Mouse (Mus musculus) intestine, embryonic 14.5 days (tissue): ENCODE results near the gene Col15a1. TPM values are rescaled to one million over a fixed set of nuclear protein-coding genes. Genes with fewer than 3 reads are reported as not detected.

Source experiments
- ATAC-seq: fragments of 200-750 bp; cut with Nextera tagmentation; replicated peaks from 2 replicates; pipeline ENCODE4 v1.8.0; 2017; ENCODE audit warnings: low read depth, moderate number of reproducible peaks, moderate TSS enrichment, moderate library complexity; ENCODE audit not compliant: low FRiP score, low TSS enrichment
- DNase-seq: peaks from one replicate; pipeline ENCODE4 v3.0.0-alpha.2; 2018; ENCODE audit warnings: low spot score
- H3K27ac ChIP-seq: fragments of 300-500 bp; sonication (generic); 2 replicates; pipeline ENCODE4 v1.5.1; 2014; ENCODE audit warnings: low read depth, mild to moderate bottlenecking, control low read depth
- H3K27me3 ChIP-seq: fragments of 300-500 bp; sonication (generic); replicated peaks from 2 replicates; pipeline ENCODE4 v1.6.1; 2014; ENCODE audit warnings: low read length, control low read depth; ENCODE audit not compliant: control insufficient read depth, insufficient read depth
- H3K36me3 ChIP-seq: fragments of 300-500 bp; sonication (generic); 2 replicates; pipeline ENCODE4 v1.6.1; 2014; ENCODE audit warnings: low read length, control low read depth; ENCODE audit not compliant: control insufficient read depth, insufficient read depth
- H3K4me1 ChIP-seq: fragments of 300-500 bp; sonication (generic); replicated peaks from 2 replicates; pipeline ENCODE4 v1.6.1; 2014; ENCODE audit warnings: low read length, control low read depth, mixed read lengths; ENCODE audit not compliant: control insufficient read depth, insufficient read depth
- H3K4me2 ChIP-seq: fragments of 300-500 bp; sonication (generic); 2 replicates; pipeline ENCODE4 v1.6.1; 2014; ENCODE audit warnings: low read length
- H3K4me3 ChIP-seq: fragments of 300-500 bp; sonication (generic); 2 replicates; pipeline ENCODE4 v1.5.1; 2014; ENCODE audit warnings: low read depth, low read length, control low read depth, mixed read lengths
- H3K9ac ChIP-seq: fragments of 300-500 bp; sonication (generic); 2 replicates; pipeline ENCODE4 v1.6.1; 2014; ENCODE audit warnings: mild to moderate bottlenecking, low read length
- H3K9me3 ChIP-seq: fragments of 300-500 bp; sonication (generic); 2 replicates; pipeline ENCODE4 v1.6.1; 2016; ENCODE audit warnings: low read length, control low read depth; ENCODE audit not compliant: control insufficient read depth
- WGBS: fragments of 180-500 bp; shearing (Covaris S2); extraction: QIAGEN DNeasy Blood & Tissue Kit; methylation state at CpG from one replicate; pipeline ENCODE4 v1.1.7; 2014; 5-methylcytosine and 5-hydroxymethylcytosine counted together
- polyA plus RNA-seq: library from polyadenylated mRNA; unstranded; fragments of >200 nt; fragmentation: Nextera tagmentation; extraction: Ambion mirVana; gene quantifications from 2 replicates; pipeline ENCODE4 v1.2.1, GENCODE M21; 2014

The Col15a1 gene
- polyA plus RNA-seq, 1 experiment from 2014 or later = 15.5 TPM

- no peaks in the 10 kb centered on the region for H3K4me1 ChIP-seq
- H3K27ac ChIP-seq = no peak overlapping the region
- no peaks in the 10 kb centered on the region for H3K36me3 ChIP-seq
- H3K4me3 ChIP-seq = no peak overlapping the region
- no peaks in the 10 kb centered on the region for H3K9me3 ChIP-seq
- no peak for DNase-seq
- ATAC-seq = no peak
- no peak overlapping the region for H3K4me2 ChIP-seq
- no peak overlapping the region for H3K9ac ChIP-seq
- no peaks in the 10 kb centered on the region for H3K27me3 ChIP-seq
- 77% methylated on average over 5 of the region's 5 CpGs for WGBS
These were observed 57.6 kb downstream of the Col15a1 start for GRCm38 (mm10) chr4:47265555-47265954.

GRCm38 (mm10) chr4:47272452-47273130 is 64.6 kb downstream of the Col15a1 start:
- WGBS = 81% methylated on average over 9 of the region's 9 CpGs
- Histone ChIP-seq H3K27ac (no peak overlapping the region), H3K9ac (no peak overlapping the region), H3K4me1 (no peaks in the 10 kb centered on the region), H3K27me3 (no peaks in the 10 kb centered on the region), H3K4me2 (no peak overlapping the region), H3K36me3 (no peaks in the 10 kb centered on the region), H3K9me3 (no peaks in the 10 kb centered on the region), H3K4me3 (no peak overlapping the region)
- DNase-seq = no peak
- ATAC-seq = no peak

- H3K4me1 ChIP-seq = no peaks in the 10 kb centered on the region
- no peak overlapping the region for H3K4me3 ChIP-seq
- no peak overlapping the region for H3K4me2 ChIP-seq
- no peak for DNase-seq
- H3K9me3 ChIP-seq = no peaks in the 10 kb centered on the region
- H3K27me3 ChIP-seq = no peaks in the 10 kb centered on the region
- H3K9ac ChIP-seq = no peak overlapping the region
- ATAC-seq = no peak
- 86% methylated on average over 8 of the region's 8 CpGs for WGBS
- no peak overlapping the region for H3K27ac ChIP-seq
- H3K36me3 ChIP-seq = no peaks in the 10 kb centered on the region
These were observed 65.8 kb downstream of the Col15a1 start for GRCm38 (mm10) chr4:47273795-47274194.

GRCm38 (mm10) chr4:47274911-47275310 is 67.0 kb downstream of the Col15a1 start:
- DNase-seq = no peak
- no peak overlapping the region for H3K4me2 ChIP-seq
- H3K4me1 ChIP-seq = no peaks in the 10 kb centered on the region
- H3K36me3 ChIP-seq = no peaks in the 10 kb centered on the region
- no peak overlapping the region for H3K4me3 ChIP-seq
- H3K27ac ChIP-seq = no peak overlapping the region
- no peak for ATAC-seq
- H3K27me3 ChIP-seq = no peaks in the 10 kb centered on the region
- no peak overlapping the region for H3K9ac ChIP-seq
- 94% methylated on average over 2 of the region's 2 CpGs for WGBS
- H3K9me3 ChIP-seq = no peaks in the 10 kb centered on the region

- ATAC-seq (0 out of 2 replicates have a peak, but pooled peaks have one; percentile 21), DNase-seq (no peak)
- no peak overlapping the region for H3K9ac ChIP-seq
- no peaks in the 10 kb centered on the region for H3K4me1 ChIP-seq
- 89% methylated on average over 6 of the region's 6 CpGs for WGBS
- H3K27me3 ChIP-seq = no peaks in the 10 kb centered on the region
- no peaks in the 10 kb centered on the region for H3K36me3 ChIP-seq
- H3K27ac ChIP-seq = no peak overlapping the region
- no peaks in the 10 kb centered on the region for H3K9me3 ChIP-seq
- H3K4me2 ChIP-seq = no peak overlapping the region
- H3K4me3 ChIP-seq = no peak overlapping the region
These were observed 70.4 kb downstream of the Col15a1 start for GRCm38 (mm10) chr4:47278397-47278796.

- Histone ChIP-seq H3K4me2 (no peak overlapping the region), H3K9ac (no peak overlapping the region), H3K36me3 (no peaks in the 10 kb centered on the region), H3K9me3 (no peaks in the 10 kb centered on the region), H3K4me3 (no peak overlapping the region), H3K27ac (no peak overlapping the region), H3K27me3 (no peaks in the 10 kb centered on the region), H3K4me1 (no peaks in the 10 kb centered on the region)
- ATAC-seq (no peak), DNase-seq (no peak)
- WGBS = 74% methylated on average over 10 of the region's 10 CpGs
These were observed 71.2 kb downstream of the Col15a1 start for GRCm38 (mm10) chr4:47279085-47279707.

GRCm38 (mm10) chr4:47280126-47280525 is 72.2 kb downstream of the Col15a1 start:
- no peak for ATAC-seq
- H3K9ac ChIP-seq = no peak overlapping the region
- no peak overlapping the region for H3K27ac ChIP-seq
- H3K4me1 ChIP-seq = 0 out of 2 replicates have a peak, but pooled peaks cover 3% of the 10 kb centered on the region
- no peak overlapping the region for H3K4me2 ChIP-seq
- 83% methylated on average over 5 of the region's 5 CpGs for WGBS
- H3K9me3 ChIP-seq = no peaks in the 10 kb centered on the region
- no peaks in the 10 kb centered on the region for H3K36me3 ChIP-seq
- no peak overlapping the region for H3K4me3 ChIP-seq
- H3K27me3 ChIP-seq = no peaks in the 10 kb centered on the region
- no peak for DNase-seq

GRCm38 (mm10) chr4:47281920-47282682 is 74.1 kb downstream of the Col15a1 start:
- H3K9me3 ChIP-seq = no peaks in the 10 kb centered on the region
- H3K27me3 ChIP-seq = no peaks in the 10 kb centered on the region
- H3K27ac ChIP-seq = no peak overlapping the region
- H3K9ac ChIP-seq = no peak overlapping the region
- H3K4me2 ChIP-seq = no peak overlapping the region
- 65% methylated on average over 6 of the region's 6 CpGs for WGBS
- no peak overlapping the region for H3K4me3 ChIP-seq
- ATAC-seq (no peak), DNase-seq (no peak)
- no peaks in the 10 kb centered on the region for H3K36me3 ChIP-seq
- peaks cover 12% of the 10 kb centered on the region; the same call in 1 of the 2 replicates for H3K4me1 ChIP-seq
